Mouse (Mus musculus) layer of hippocampus, adult 11-12 months (tissue): Measurements from ENCODE around the gene Dqx1.

Experiments
- DNase-seq: peaks from one replicate; pipeline ENCODE4 v3.0.0; 2022; ENCODE audit warnings: low spot score

The Dqx1 gene

DNA sequence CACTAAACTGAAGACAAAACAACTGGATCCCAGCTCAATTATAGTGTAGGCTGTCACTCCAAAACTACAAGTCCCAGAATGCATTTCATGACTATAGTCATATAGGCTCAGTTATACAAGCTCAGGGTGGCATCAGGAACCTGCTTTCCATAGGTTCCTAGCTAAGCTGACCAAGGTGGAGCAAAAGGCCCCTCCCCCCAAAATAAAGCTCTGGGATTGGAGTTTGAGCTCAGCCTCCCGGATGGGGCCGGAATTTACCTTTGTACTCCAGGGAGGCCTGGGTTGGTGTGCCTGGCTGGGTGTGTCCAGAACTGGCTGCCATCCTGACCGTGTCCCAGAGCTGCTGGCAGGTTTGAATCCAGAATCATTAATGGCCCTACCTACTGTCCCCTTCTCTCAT, at the start of gene Dqx1:
TSS of gene Dqx1 (plus strand) at position 55 of the 400 bp plus-strand sequence.
- no peak for DNase-seq

DNA sequence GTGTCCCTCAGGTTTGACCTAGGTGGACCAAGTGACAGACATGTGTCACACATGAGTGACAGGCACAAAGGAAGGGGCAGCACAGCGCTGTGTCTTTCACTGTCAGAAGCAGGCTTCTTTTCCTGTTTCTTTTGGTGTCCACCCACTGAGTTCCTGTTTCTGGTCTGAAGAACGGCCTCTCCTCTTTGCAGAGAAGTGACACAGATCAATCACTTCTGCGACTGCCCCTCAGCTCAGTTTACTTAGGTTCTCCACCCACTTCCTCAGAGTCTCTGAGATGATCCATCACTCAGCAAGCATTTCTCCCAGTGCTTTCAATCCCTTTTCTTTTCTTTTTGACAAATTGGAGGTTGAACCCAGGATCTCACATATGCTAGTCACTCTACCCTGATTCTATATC, 49.0 kb upstream of the Dqx1 start:
- DNase-seq, result no peak

DNA sequence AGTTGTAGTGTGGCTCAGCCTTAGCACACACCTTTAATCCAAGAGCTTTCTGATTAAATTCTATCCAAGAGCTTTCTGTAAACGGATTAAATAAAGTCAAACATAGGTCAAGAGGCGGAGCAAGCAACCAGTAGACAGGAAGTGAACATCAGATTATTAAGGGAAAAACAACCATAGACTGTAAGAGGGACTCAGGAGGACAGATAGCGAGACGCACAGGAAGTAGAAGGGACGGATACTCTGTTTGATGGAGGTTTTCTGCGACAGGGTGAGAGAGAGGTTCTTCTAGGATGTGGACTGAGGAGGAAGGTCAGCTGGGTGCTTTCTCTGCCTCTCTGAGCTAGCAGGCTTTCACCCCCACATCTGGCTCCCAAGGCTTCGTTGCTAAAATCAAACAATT, 47.6 kb upstream of the Dqx1 start:
- no peak for DNase-seq

GRCm38 (mm10) chr6:83011255-83011654, 46.4 kb upstream of the Dqx1 start:
- DNase-seq, result no peak

GRCm38 (mm10) chr6:83011756-83012155, 45.9 kb upstream of the Dqx1 start:
- no peak for DNase-seq

DNA sequence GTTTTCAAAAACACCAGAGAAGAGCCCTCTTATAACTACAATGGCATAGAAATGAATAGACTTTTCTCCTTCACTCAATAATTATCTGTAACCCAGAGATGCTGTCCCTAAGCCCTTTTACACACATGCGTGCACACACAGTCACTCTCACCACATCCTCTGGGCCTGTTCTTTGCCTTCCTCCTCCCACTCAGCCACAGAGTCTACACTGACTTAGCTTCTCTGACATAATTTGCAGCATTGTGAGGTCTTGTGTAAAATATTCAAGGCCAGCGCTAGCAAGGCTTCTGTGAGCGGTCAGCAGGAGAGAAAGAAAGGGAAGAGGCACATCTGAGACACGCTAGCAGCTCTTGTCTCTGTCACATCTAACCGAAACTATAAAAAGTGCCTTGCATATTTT, 44.2 kb upstream of the Dqx1 start:
- no peak for DNase-seq

GRCm38 (mm10) chr6:83014482-83015466, 42.9 kb upstream of the Dqx1 start:
- DNase-seq, result no peak

- no peak for DNase-seq
Measured at GRCm38 (mm10) chr6:83015749-83016148, 41.9 kb upstream of the Dqx1 start.

DNA sequence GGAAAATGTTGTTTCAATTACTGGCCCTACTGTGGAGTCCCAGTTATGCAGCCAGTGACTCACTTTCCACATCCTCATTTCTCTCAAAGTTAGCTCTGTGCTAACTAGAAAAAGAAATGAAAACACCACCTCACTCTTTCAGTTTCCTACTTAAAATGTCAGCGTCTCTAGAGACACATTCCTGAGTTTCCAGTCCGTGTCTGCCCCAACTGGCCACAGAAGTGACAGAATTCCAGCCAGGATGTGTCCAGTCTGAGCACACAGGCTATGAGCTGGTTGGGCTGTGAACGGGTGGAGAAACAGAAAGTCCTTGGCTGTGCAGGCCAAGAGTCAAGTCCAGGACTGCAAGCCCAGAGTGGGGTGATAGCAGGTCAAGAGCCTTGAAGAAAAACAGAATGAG, 40.5 kb upstream of the Dqx1 start:
- DNase-seq, result no peak

DNA sequence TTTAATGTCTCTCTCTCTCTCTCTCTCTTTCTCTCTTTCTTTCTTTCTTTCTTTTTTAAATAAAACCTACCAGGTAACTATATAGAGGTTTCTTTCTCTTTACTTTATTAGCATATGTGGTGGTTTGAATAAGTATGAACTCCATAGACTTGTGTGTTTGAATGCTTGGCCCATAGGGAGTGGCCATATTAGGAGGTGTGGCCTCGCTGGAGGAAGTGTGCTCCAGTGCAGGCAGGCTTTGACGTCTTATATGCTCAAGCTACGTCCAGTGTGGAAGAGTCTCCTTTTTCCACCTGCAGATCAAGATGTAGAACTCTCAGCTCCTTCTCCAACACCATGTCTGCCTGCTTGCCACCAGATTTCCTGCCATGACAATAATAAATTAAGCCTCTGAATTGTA, 38.6 kb upstream of the Dqx1 start:
- no peak for DNase-seq

DNA sequence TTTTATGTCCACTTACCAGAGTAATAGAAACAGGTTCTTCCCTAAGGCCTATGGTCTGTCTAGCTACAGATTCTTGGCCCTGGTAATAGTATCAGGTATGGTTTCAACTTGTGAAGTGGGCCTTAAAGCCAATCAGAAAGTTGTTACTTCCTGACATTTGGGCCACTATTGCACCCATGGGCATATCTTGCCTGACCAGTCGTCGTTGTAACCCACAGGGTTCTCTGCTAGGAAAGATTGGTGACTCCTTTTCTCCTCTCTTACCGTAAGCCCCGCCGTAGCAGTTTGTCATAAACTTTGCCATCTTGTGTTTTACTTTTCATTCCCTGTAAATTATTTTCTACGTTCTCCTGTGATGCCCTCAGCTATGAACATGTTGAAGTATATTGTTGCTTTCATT, 37.5 kb upstream of the Dqx1 start:
- DNase-seq, result no peak

- no peak for DNase-seq
Measured at GRCm38 (mm10) chr6:83020836-83021593, 36.6 kb upstream of the Dqx1 start.

- no peak for DNase-seq
Measured at GRCm38 (mm10) chr6:83023008-83023407, 34.6 kb upstream of the Dqx1 start.

DNA sequence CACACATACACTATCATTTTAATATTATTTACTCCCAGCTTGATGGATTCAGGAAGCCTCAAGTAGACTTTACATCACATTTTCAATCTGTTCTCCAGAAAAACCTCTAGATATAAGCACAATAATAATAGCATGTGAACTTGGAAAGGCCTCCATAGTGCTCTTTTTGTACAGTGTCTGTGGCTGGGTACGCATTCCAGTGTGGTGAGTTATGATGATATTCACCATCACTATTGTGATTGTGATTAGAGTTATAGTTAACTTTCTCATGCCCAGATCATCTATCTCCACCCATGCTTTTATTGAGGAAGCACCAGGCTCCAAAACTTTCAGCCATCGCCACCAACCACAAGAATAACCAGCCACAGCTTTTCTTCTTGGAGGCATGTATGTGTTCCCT, 33.9 kb upstream of the Dqx1 start:
- DNase-seq, result no peak

GRCm38 (mm10) chr6:83024421-83024820, 33.2 kb upstream of the Dqx1 start:
- DNase-seq, result no peak

DNA sequence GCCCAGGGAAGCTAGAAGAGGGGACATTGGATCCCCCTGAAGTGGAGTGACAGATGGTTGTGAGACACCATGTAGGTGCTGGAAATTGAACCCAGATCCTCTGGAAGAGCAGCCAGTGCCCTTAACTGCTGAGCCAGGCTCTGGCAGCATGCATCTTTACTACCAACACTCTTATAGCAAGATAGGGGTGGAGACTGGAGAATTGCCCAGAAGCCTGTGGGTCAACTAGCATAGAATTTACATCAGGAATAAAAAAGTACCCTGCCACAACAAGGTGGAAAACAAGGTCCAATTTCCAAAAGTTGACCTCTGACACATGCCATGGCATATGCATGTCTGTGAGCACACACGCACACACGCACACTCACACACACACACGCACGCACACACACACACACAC, 32.4 kb upstream of the Dqx1 start:
- no peak for DNase-seq

GRCm38 (mm10) chr6:83027293-83027692, 30.4 kb upstream of the Dqx1 start:
- DNase-seq, result no peak

DNA sequence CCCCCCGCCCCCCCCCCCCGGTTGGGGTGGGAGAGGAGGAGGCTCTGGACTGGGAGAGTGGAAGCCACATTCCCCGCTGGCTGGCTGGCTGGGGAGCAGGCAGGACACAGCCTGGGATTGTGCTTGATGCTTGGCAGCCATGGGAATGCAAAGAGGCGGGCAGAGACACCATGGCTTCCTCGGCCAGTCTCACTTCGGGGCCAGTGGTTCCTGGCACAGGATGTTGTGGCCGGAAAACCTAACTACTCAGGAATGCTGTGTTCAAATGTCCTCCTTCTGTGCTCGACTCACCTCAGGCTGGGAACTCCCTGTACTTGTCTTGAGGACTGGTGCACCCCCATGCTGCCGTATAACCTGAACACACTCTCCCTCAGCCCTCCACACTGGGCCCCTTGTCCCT, 29.9 kb upstream of the Dqx1 start:
- no peak for DNase-seq

DNA sequence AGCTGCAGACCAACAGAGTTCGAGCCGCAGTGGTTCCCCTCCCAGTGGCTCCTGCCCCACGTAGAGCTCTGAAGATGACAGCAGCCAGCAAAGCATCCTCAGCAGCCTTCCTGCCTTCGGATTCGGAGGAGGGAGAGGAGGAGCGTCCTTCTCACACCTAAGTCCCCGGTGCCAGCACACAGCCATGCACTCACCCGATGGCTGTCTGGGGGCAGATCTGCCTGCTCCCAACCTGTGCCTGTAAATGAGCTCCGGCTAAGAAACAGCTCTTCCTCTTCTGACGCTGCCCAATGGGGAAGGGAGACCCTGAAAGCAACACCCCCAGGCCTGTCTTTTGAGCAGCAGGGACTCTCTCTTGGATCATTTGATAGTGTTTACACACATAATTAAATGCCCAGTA, 27.9 kb upstream of the Dqx1 start:
- no peak for DNase-seq

DNA sequence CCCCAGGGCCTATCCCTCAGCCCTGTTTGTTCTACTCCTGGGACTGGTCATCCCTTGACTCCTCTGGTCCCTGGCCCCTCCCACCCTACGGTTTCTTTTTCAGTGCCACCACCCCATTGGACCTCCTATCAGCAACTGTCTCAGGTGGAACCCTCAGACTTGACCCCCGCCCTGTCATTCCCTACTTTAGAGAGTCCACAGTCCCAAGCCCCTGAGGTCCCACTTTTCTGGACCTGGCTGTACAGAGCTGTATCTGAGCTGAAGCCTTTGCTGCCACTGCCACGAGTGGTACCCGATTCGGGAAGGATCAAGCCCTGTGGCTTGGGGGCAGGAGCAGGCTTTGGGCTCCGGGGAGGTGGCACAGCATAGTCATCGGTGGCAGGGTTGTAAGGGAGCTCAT, 26.5 kb upstream of the Dqx1 start:
- no peak for DNase-seq

DNA sequence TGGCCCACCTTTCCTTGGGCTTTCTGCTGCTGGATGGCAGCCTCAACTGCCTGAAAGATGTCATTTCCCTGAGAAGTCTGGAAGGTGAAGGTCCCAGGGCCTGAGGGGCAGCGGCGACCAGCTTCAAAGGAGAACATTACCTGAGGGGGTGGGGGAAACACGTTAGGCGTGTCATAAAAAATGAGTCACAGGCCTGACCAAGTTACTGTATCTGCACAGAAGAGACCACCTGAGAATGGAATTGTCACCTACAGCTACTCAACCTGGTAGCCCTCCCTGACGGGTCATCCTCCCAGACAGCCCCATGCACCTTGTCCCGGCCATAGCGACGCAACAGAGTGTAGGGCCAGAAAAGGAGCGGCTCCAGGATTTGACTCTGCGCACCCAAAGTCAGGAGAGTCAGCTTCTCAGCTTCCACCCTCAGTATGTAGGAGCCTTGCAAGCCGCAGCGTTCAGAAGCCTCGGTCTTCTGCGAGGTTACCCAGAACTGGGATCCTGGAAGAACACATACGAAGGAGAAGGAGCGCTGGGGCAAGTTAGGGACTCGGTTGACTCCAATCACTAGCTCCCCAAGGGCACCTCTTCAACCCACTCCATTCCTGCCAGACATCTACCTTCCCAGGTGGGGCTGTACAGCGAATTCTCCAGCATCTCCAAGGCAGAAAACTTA, 25.6 kb upstream of the Dqx1 start:
- DNase-seq, result no peak

- no peak for DNase-seq
Measured at GRCm38 (mm10) chr6:83032769-83033191, 24.9 kb upstream of the Dqx1 start.
